Mouse (Mus musculus): ENCODE measurements at regions not wholly inside any gene's neighbourhood (a gene's known extent, or its start where the extent isn't known, plus 50 kb on each side); places are given as distances from the start of the nearest gene placed in this dataset.
"Not testable (repeated sequence)": the region's sequence is repeated elsewhere in the genome, so short reads cannot be mapped to it uniquely, and the experiment has no call there.

GRCm38 (mm10) chr1:105900158-105900557 lies 90.0 kb upstream of the Zcchc2 start:
- no peak for DNase-seq

- DNase-seq: no peak
Measured at GRCm38 (mm10) chr1:105900920-105901319, 89.3 kb upstream of the Zcchc2 start.

- no peak for DNase-seq
Measured at GRCm38 (mm10) chr1:105903286-105904115, 86.7 kb upstream of the Zcchc2 start.

GRCm38 (mm10) chr1:105904737-105905136 lies 85.5 kb upstream of the Zcchc2 start:
- no peak for DNase-seq

GRCm38 (mm10) chr1:105905785-105906426 lies 84.3 kb upstream of the Zcchc2 start:
- no peak for DNase-seq

GRCm38 (mm10) chr1:105906427-105906798 lies 83.8 kb upstream of the Zcchc2 start:
- peak; percentile 36 to 62 for DNase-seq

GRCm38 (mm10) chr1:105908029-105908876 lies 82.0 kb upstream of the Zcchc2 start:
- peak; percentile 32 to 46 for DNase-seq

GRCm38 (mm10) chr1:105909121-105909520 lies 81.1 kb upstream of the Zcchc2 start:
- no peak for DNase-seq

- DNase-seq: no peak
Measured at GRCm38 (mm10) chr1:105911714-105912113, 78.5 kb upstream of the Zcchc2 start.

- no peak for DNase-seq
Measured at GRCm38 (mm10) chr1:105921842-105922241, 68.4 kb upstream of the Zcchc2 start.

- no peak for DNase-seq
Measured at GRCm38 (mm10) chr1:105922586-105922985, 67.6 kb upstream of the Zcchc2 start.

GRCm38 (mm10) chr1:105923001-105923400 lies 67.2 kb upstream of the Zcchc2 start:
- DNase-seq: no peak

GRCm38 (mm10) chr1:105925617-105926370 lies 64.4 kb upstream of the Zcchc2 start:
- DNase-seq: peak in 1 of 2 experiments; percentile 42

- DNase-seq: no peak
Measured at GRCm38 (mm10) chr1:105926871-105927270, 63.3 kb upstream of the Zcchc2 start.

- DNase-seq: no peak
Measured at GRCm38 (mm10) chr1:105930841-105931240, 59.4 kb upstream of the Zcchc2 start.

GRCm38 (mm10) chr1:105934171-105934570 lies 56.0 kb upstream of the Zcchc2 start:
- DNase-seq: not testable (repeated sequence)
